Mouse (Mus musculus) embryonic facial prominence, embryonic 13.5 days (tissue): ENCODE results near the gene Dst. TPM values are rescaled to one million over a fixed set of nuclear protein-coding genes. Genes with fewer than 3 reads are reported as not detected.

ENCODE experiments used
- ATAC-seq: fragments of 200-750 bp; cut with Nextera tagmentation; 2 replicates; pipeline ENCODE4 v1.8.0; 2017; ENCODE audit warnings: low read depth; ENCODE audit not compliant: insufficient number of reproducible peaks, insufficient read depth, low FRiP score, low TSS enrichment
- H3K27ac ChIP-seq: fragments of 300-500 bp; sonication (generic); 2 replicates; pipeline ENCODE4 v1.5.1; 2015; ENCODE audit warnings: moderate library complexity, mild to moderate bottlenecking, inconsistent platforms
- H3K27me3 ChIP-seq: fragments of 300-500 bp; sonication (generic); 2 replicates; pipeline ENCODE4 v1.6.1; 2015; ENCODE audit warnings: mild to moderate bottlenecking, inconsistent platforms
- H3K36me3 ChIP-seq: fragments of 300-500 bp; sonication (generic); 2 replicates; pipeline ENCODE4 v1.6.1; 2015; ENCODE audit warnings: mild to moderate bottlenecking, inconsistent platforms
- H3K4me1 ChIP-seq: fragments of 300-500 bp; sonication (generic); 2 replicates; pipeline ENCODE4 v1.6.1; 2015; ENCODE audit warnings: inconsistent platforms
- H3K4me2 ChIP-seq: fragments of 300-500 bp; sonication (generic); 2 replicates; pipeline ENCODE4 v1.6.1; 2015; ENCODE audit warnings: moderate library complexity, mild to moderate bottlenecking, inconsistent platforms
- H3K4me3 ChIP-seq: fragments of 300-500 bp; sonication (generic); 2 replicates; pipeline ENCODE4 v1.5.1; 2015; ENCODE audit warnings: mild to moderate bottlenecking, inconsistent platforms
- H3K9ac ChIP-seq: fragments of 300-500 bp; sonication (generic); 2 replicates; pipeline ENCODE4 v1.6.1; 2015; ENCODE audit warnings: mild to moderate bottlenecking, inconsistent platforms
- H3K9me3 ChIP-seq: fragments of 300-500 bp; sonication (generic); 2 replicates; pipeline ENCODE4 v1.6.1; 2016; ENCODE audit warnings: inconsistent platforms
- WGBS: fragments of 180-500 bp; shearing (Covaris S2); methylation state at CpG from one replicate; pipeline ENCODE4 v1.1.7; 2015; ENCODE audit warnings: mixed read lengths; 5-methylcytosine and 5-hydroxymethylcytosine counted together
- polyA plus RNA-seq: library from polyadenylated mRNA; unstranded; fragments of >200 nt; fragmentation: Nextera tagmentation; extraction: Ambion mirVana; gene quantifications from 2 replicates; pipeline ENCODE4 v1.2.1, GENCODE M21; 2015

Dst gene
- polyA plus RNA-seq, 1 experiment from 2014 or later = 24.5 TPM

GRCm38 (mm10) chr1:33991067-33991466 lies 83.0 kb downstream of the Dst start:
- WGBS = 82% methylated on average over 6 of the region's 6 CpGs
- no peak for ATAC-seq
- H3K27me3 ChIP-seq = no peaks in the 10 kb centered on the region
- no peak overlapping the region for H3K9ac ChIP-seq
- H3K36me3 ChIP-seq = no peaks in the 10 kb centered on the region
- H3K4me3 ChIP-seq = no peak overlapping the region
- H3K27ac ChIP-seq = no peak overlapping the region
- peaks cover 5% of the 10 kb centered on the region; the same call in 1 of the 2 replicates for H3K4me1 ChIP-seq
- no peak overlapping the region for H3K4me2 ChIP-seq
- H3K9me3 ChIP-seq = no peaks in the 10 kb centered on the region

- Histone ChIP-seq H3K4me2 (no peak overlapping the region), H3K9ac (no peak overlapping the region), H3K27me3 (no peaks in the 10 kb centered on the region), H3K4me3 (no peak overlapping the region), H3K27ac (no peak overlapping the region), H3K9me3 (no peaks in the 10 kb centered on the region), H3K4me1 (peaks cover 5% of the 10 kb centered on the region; the same call in 1 of the 2 replicates), H3K36me3 (no peaks in the 10 kb centered on the region)
- ATAC-seq = no peak
- 87% methylated on average over 11 of the region's 11 CpGs for WGBS
Measured at GRCm38 (mm10) chr1:33992810-33993209, 84.8 kb downstream of the Dst start.

GRCm38 (mm10) chr1:33994201-33994600 lies 86.2 kb downstream of the Dst start:
- Histone ChIP-seq H3K27ac (no peak overlapping the region), H3K9ac (no peak overlapping the region), H3K4me1 (peaks cover 5% of the 10 kb centered on the region; the same call in 1 of the 2 replicates), H3K36me3 (no peaks in the 10 kb centered on the region), H3K4me2 (no peak overlapping the region), H3K9me3 (no peaks in the 10 kb centered on the region), H3K4me3 (no peak overlapping the region), H3K27me3 (no peaks in the 10 kb centered on the region)
- 60% methylated on average over 9 of the region's 9 CpGs for WGBS
- no peak for ATAC-seq

- peaks cover 5% of the 10 kb centered on the region; the same call in 1 of the 2 replicates for H3K4me1 ChIP-seq
- ATAC-seq = no peak
- no peak overlapping the region for H3K4me2 ChIP-seq
- H3K9ac ChIP-seq = no peak overlapping the region
- no peak overlapping the region for H3K27ac ChIP-seq
- H3K9me3 ChIP-seq = no peaks in the 10 kb centered on the region
- 79% methylated on average over 6 of the region's 6 CpGs for WGBS
- H3K27me3 ChIP-seq = no peaks in the 10 kb centered on the region
- H3K36me3 ChIP-seq = no peaks in the 10 kb centered on the region
- no peak overlapping the region for H3K4me3 ChIP-seq
Measured at GRCm38 (mm10) chr1:33995386-33995785, 87.4 kb downstream of the Dst start.

GRCm38 (mm10) chr1:33996105-33996887 lies 88.3 kb downstream of the Dst start:
- no peak for ATAC-seq
- no peaks in the 10 kb centered on the region for H3K9me3 ChIP-seq
- no peak overlapping the region for H3K4me2 ChIP-seq
- WGBS = 88% methylated on average over 5 of the region's 5 CpGs
- H3K4me3 ChIP-seq = no peak overlapping the region
- H3K27ac ChIP-seq = no peak overlapping the region
- H3K27me3 ChIP-seq = no peaks in the 10 kb centered on the region
- no peaks in the 10 kb centered on the region for H3K36me3 ChIP-seq
- H3K9ac ChIP-seq = no peak overlapping the region
- H3K4me1 ChIP-seq = peaks cover 5% of the 10 kb centered on the region; the same call in 1 of the 2 replicates

- H3K9me3 ChIP-seq = no peaks in the 10 kb centered on the region
- H3K4me2 ChIP-seq = no peak overlapping the region
- no peak overlapping the region for H3K27ac ChIP-seq
- H3K9ac ChIP-seq = no peak overlapping the region
- no peaks in the 10 kb centered on the region for H3K27me3 ChIP-seq
- H3K4me3 ChIP-seq = no peak overlapping the region
- peaks cover 22% of the 10 kb centered on the region for H3K4me1 ChIP-seq
- no peaks in the 10 kb centered on the region for H3K36me3 ChIP-seq
- WGBS = 88% methylated on average over 4 of the region's 4 CpGs
- ATAC-seq = no peak
Measured at GRCm38 (mm10) chr1:34002321-34002720, 94.3 kb downstream of the Dst start.

GRCm38 (mm10) chr1:34002970-34003369 lies 94.9 kb downstream of the Dst start:
- no peaks in the 10 kb centered on the region for H3K27me3 ChIP-seq
- no peak overlapping the region for H3K9ac ChIP-seq
- H3K9me3 ChIP-seq = no peaks in the 10 kb centered on the region
- H3K27ac ChIP-seq = no peak overlapping the region
- no peaks in the 10 kb centered on the region for H3K36me3 ChIP-seq
- no peak overlapping the region for H3K4me2 ChIP-seq
- no peak overlapping the region for H3K4me3 ChIP-seq
- ATAC-seq = no peak
- WGBS = 41% methylated on average over 9 of the region's 9 CpGs
- H3K4me1 ChIP-seq = peaks cover 28% of the 10 kb centered on the region

- ATAC-seq = peak; percentile 5; the same call in 1 of the 2 replicates
- WGBS = 2% methylated on average over 10 of the region's 10 CpGs
- Histone ChIP-seq H3K9me3 (no peaks in the 10 kb centered on the region), H3K4me3 (peak overlapping the region; percentile 51), H3K4me2 (peak overlapping the region; percentile 85), H3K27ac (peak overlapping the region; percentile 83), H3K4me1 (peaks cover 28% of the 10 kb centered on the region), H3K27me3 (0 out of 2 replicates have a peak, but pooled peaks cover 5% of the 10 kb centered on the region), H3K36me3 (no peaks in the 10 kb centered on the region), H3K9ac (peak overlapping the region; percentile 72)
Measured at GRCm38 (mm10) chr1:34005238-34005725, 97.3 kb downstream of the Dst start.

GRCm38 (mm10) chr1:34005726-34006638 lies 98.0 kb downstream of the Dst start:
- H3K4me3 ChIP-seq = peak overlapping the region; percentile 51
- peak; percentile 29; the same call in 1 of the 2 replicates for ATAC-seq
- peak overlapping the region; percentile 72 for H3K9ac ChIP-seq
- H3K36me3 ChIP-seq = no peaks in the 10 kb centered on the region
- WGBS = under 1% methylated on average over 29 of the region's 29 CpGs
- peaks cover 30% of the 10 kb centered on the region for H3K4me1 ChIP-seq
- no peaks in the 10 kb centered on the region for H3K9me3 ChIP-seq
- H3K27ac ChIP-seq = peak overlapping the region; percentile 83
- H3K27me3 ChIP-seq = 0 out of 2 replicates have a peak, but pooled peaks cover 5% of the 10 kb centered on the region
- H3K4me2 ChIP-seq = peak overlapping the region; percentile 85

GRCm38 (mm10) chr1:34006828-34007361 lies 98.9 kb downstream of the Dst start:
- 0 out of 2 replicates have a peak, but pooled peaks cover 5% of the 10 kb centered on the region for H3K27me3 ChIP-seq
- H3K4me2 ChIP-seq = peak overlapping the region; percentile 85
- 23% methylated on average over 5 of the region's 5 CpGs for WGBS
- ATAC-seq = no peak
- no peaks in the 10 kb centered on the region for H3K9me3 ChIP-seq
- peaks cover 33% of the 10 kb centered on the region for H3K4me1 ChIP-seq
- H3K27ac ChIP-seq = peak overlapping the region; percentile 83; the same call in 1 of the 2 replicates
- H3K9ac ChIP-seq = 0 out of 2 replicates have a peak overlapping the region, but pooled peaks have one; percentile 21
- peak overlapping the region; percentile 51 for H3K4me3 ChIP-seq
- no peaks in the 10 kb centered on the region for H3K36me3 ChIP-seq

- ATAC-seq = no peak
- Histone ChIP-seq H3K36me3 (no peaks in the 10 kb centered on the region), H3K4me2 (peak overlapping the region; percentile 85), H3K27ac (no peak overlapping the region), H3K27me3 (0 out of 2 replicates have a peak, but pooled peaks cover 5% of the 10 kb centered on the region), H3K4me1 (peaks cover 35% of the 10 kb centered on the region), H3K9me3 (no peaks in the 10 kb centered on the region), H3K9ac (no peak overlapping the region), H3K4me3 (peak overlapping the region; percentile 51)
- WGBS = 48% methylated on average over 4 of the region's 4 CpGs
Measured at GRCm38 (mm10) chr1:34007379-34007778, 99.4 kb downstream of the Dst start.
